Mouse (Mus musculus): Measurements from ENCODE around the gene S100b. TPM values are rescaled to one million over a fixed set of nuclear protein-coding genes. Genes with fewer than 3 reads are reported as not detected.
A peak's percentile ranks its signal among the peaks of the same experiment; 100 is the strongest.

S100b gene
- total and polyA plus RNA-seq, 2 experiments from 2014 or later: 3.2 to 3.6 TPM

DNA sequence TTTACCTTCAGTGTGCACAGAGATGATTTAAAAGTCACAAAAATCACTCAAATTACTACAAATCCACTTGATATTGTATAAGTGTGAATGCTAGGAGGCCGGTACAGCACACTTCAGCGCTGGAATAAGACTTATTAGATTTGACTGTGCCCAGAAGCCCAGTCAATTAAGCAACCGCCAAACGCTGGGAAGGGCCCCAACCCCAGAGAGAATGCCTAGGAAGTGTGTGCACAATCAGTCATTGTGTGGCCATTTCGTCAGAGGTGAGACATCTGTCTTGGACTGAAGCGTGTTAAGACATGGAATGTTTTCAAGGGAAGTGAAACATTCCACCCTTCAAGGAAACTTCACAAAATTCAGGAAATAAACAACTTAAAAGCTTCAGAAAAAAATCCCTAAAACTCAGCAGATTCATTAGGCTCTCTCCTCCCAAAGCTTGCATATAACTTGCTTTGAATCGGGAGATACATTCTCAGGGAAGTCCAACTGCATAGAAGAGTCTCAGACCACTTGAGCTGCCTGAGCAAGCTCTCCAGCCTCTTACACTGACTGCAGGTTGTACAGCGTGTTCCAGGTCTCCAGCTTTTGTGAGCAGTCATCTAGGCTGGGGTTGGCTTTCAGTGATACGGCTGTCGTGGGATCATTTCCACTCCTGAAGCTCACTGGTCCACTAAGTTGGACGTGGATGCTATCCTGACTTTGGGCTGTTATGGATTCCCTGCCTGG is 34.8 kb downstream of the S100b start:
- 72% methylated on average over 11 of the region's 11 CpGs for WGBS
- no peak overlapping the region for H3K4me3 ChIP-seq (ENCODE audit: low read depth, low read length)
- H3K9me3 ChIP-seq (ENCODE audit: low read length): no peaks in the 10 kb centered on the region
- H3K4me2 ChIP-seq (ENCODE audit: low read depth): no peak overlapping the region
- H3K27me3 ChIP-seq (ENCODE audit: insufficient read depth, low read length): no peaks in the 10 kb centered on the region
- no peak overlapping the region for H3K9ac ChIP-seq
- H3K4me1 ChIP-seq (ENCODE audit: insufficient read depth): no peaks in the 10 kb centered on the region
- no peak for TF ChIP-seq CTCF (IDR thresholded peaks at IDR 0.05; ENCODE audit: low read depth)
- H3K36me3 ChIP-seq (ENCODE audit: insufficient read depth): peaks cover 96% of the 10 kb centered on the region
- ATAC-seq (no peak), DNase-seq (no peak)
- no peak overlapping the region for H3K27ac ChIP-seq (ENCODE audit: low read depth, low read length)

DNA sequence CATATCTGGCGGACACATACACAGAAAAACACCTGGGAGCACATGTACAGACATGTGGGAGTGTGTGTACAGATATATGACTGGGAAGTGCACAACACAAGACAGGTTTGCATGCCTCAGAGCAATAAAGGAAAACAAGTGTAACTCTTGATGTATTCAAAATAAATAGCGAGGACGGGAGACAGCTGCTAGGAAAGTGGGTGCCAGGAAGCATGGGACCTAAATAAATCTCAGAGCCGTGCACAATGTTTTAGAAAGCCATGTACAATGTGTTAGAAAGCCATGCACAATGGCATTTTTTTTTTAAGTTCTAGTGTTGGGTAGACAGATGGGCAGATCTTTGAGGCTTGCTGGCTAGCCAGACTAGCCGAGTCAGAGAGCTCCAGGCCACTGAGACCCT is 35.4 kb downstream of the S100b start:
- no peak for TF ChIP-seq CTCF (IDR thresholded peaks at IDR 0.05; ENCODE audit: low read depth)
- no peak for ATAC-seq
- Histone ChIP-seq H3K4me3 (ENCODE audit: low read depth, low read length) (no peak overlapping the region), H3K4me1 (ENCODE audit: insufficient read depth) (no peaks in the 10 kb centered on the region), H3K4me2 (ENCODE audit: low read depth) (no peak overlapping the region), H3K27me3 (ENCODE audit: insufficient read depth, low read length) (no peaks in the 10 kb centered on the region), H3K27ac (ENCODE audit: low read depth, low read length) (no peak overlapping the region), H3K36me3 (ENCODE audit: insufficient read depth) (peaks cover 95% of the 10 kb centered on the region), H3K9ac (no peak overlapping the region), H3K9me3 (ENCODE audit: low read length) (no peaks in the 10 kb centered on the region)
- no peak for DNase-seq
- WGBS: 76% methylated on average over 5 of the region's 5 CpGs

DNA sequence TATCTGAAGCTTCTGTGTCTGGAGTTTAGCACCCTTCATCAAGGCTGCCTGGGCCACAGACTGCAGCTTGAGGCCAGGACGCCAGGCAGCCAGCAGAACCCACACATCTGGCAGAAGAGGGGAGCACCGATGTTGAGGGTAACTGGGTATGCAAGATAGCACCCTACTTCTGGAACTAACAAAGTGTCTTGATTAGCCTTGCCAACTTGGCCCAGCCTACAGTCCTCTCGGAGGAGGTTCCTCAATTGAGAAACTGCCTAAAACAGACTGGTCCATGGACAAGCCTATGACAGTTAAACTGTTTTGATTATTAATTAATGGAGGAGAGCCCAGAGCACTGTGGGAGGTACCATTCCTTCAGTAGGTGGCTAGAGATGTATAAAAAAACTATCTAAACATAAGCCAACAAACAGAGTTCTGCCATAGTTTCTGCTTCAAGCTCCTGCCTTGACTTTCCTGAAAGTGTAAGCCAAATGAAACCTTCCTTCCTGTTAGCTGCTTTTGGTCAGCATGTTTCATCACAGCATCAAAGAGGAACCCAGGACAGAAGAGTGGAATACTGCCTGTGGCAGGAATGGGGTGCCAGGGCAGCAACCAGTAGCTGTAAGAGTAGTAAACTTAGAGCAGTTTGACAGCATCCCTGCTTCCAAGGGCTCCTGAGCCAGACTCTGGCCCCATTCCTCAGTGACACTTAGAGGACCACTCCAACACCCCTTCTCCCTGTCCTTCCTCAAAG is 36.5 kb downstream of the S100b start:
- WGBS: 82% methylated on average over 3 of the region's 3 CpGs
- H3K9ac ChIP-seq: no peak overlapping the region
- DNase-seq: no peak
- H3K4me3 ChIP-seq (ENCODE audit: low read depth, low read length): no peak overlapping the region
- no peak for ATAC-seq
- H3K4me2 ChIP-seq (ENCODE audit: low read depth): no peak overlapping the region
- TF ChIP-seq CTCF (IDR thresholded peaks at IDR 0.05; ENCODE audit: low read depth): no peak
- peaks cover 95% of the 10 kb centered on the region for H3K36me3 ChIP-seq (ENCODE audit: insufficient read depth)
- no peak overlapping the region for H3K27ac ChIP-seq (ENCODE audit: low read depth, low read length)
- H3K27me3 ChIP-seq (ENCODE audit: insufficient read depth, low read length): no peaks in the 10 kb centered on the region
- no peaks in the 10 kb centered on the region for H3K9me3 ChIP-seq (ENCODE audit: low read length)
- no peaks in the 10 kb centered on the region for H3K4me1 ChIP-seq (ENCODE audit: insufficient read depth)

DNA sequence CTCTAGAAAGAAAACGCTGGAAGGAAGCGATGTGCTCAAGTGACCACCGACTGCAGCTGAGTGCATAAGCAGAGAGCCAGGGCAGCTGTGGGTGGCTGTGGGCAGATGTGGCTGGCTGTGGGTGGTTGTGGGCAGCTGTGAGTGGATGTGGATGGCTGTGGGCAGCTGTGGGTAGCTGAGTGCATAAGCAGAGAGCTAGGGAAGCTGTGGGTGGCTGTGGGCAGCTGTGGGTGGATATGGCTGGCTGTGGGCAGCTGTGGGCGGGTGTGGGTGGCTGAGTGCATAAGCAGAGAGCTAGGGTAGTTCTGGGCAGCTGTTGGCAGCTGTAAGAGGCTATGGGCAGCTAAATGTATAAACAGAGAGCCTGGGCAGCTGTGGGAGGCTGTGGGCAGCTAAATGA is 39.6 kb downstream of the S100b start:
- Histone ChIP-seq H3K27me3 (ENCODE audit: insufficient read depth, low read length) (no peaks in the 10 kb centered on the region), H3K9ac (no peak overlapping the region), H3K4me3 (ENCODE audit: low read depth, low read length) (no peak overlapping the region), H3K4me2 (ENCODE audit: low read depth) (no peak overlapping the region), H3K9me3 (ENCODE audit: low read length) (no peaks in the 10 kb centered on the region), H3K27ac (ENCODE audit: low read depth, low read length) (no peak overlapping the region), H3K36me3 (ENCODE audit: insufficient read depth) (peaks cover 92% of the 10 kb centered on the region), H3K4me1 (ENCODE audit: insufficient read depth) (no peaks in the 10 kb centered on the region)
- TF ChIP-seq CTCF (IDR thresholded peaks at IDR 0.05; ENCODE audit: low read depth): no peak
- no peak for ATAC-seq
- no peak for DNase-seq
- whole genome bisulfite sequencing: 90% methylated on average over 4 of the region's 4 CpGs

DNA sequence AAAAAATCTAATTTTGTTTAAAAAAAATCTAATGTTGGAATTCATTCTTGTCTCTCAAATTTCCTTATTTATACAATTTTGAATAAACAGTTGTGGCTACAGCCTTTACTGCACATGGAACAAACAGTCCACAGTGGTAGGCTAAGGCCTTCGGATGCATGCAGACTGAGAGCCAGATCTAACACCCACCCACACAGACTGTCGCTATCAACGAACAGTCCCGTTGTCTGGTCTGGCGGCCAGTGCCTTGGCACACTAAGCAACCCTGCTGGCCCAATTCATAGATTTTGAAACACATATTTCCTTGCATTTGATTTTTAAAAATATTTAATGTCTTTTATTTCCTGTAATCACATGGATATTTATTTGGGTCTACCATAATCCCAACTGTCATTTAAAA is 46.5 kb downstream of the S100b start:
- H3K36me3 ChIP-seq (ENCODE audit: insufficient read depth): peaks cover 71% of the 10 kb centered on the region
- H3K4me2 ChIP-seq (ENCODE audit: low read depth): no peak overlapping the region
- H3K27me3 ChIP-seq (ENCODE audit: insufficient read depth, low read length): no peaks in the 10 kb centered on the region
- no peak overlapping the region for H3K9ac ChIP-seq
- no peak overlapping the region for H3K27ac ChIP-seq (ENCODE audit: low read depth, low read length)
- TF ChIP-seq CTCF (IDR thresholded peaks at IDR 0.05; ENCODE audit: low read depth): no peak
- WGBS: 83% methylated on average over 5 of the region's 5 CpGs
- DNase-seq (no peak), ATAC-seq (no peak)
- H3K4me1 ChIP-seq (ENCODE audit: insufficient read depth): no peaks in the 10 kb centered on the region
- H3K4me3 ChIP-seq (ENCODE audit: low read depth, low read length): no peak overlapping the region
- H3K9me3 ChIP-seq (ENCODE audit: low read length): no peaks in the 10 kb centered on the region

DNA sequence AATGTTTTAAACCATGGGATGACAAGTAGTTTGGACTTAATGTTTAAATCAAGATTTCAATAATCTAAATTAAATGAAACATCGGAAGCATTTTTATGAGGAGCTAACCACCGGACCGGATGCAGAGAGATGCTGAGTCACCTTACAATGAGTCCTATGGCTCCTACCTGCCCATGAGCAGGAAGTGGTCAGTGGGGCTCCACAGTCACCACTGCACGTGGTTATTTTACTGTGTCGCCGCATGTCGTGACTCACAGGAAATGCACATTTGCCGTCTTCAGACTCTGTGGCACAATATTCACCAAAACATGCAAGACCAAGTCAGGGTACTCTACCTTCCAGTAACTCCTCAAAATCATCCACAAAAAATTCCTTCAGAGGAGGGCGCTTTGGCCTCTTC is 53.1 kb downstream of the S100b start:
- Histone ChIP-seq H3K4me3 (ENCODE audit: low read depth, low read length) (no peak overlapping the region), H3K4me1 (ENCODE audit: insufficient read depth) (no peaks in the 10 kb centered on the region), H3K4me2 (ENCODE audit: low read depth) (no peak overlapping the region), H3K9me3 (ENCODE audit: low read length) (no peaks in the 10 kb centered on the region), H3K27me3 (ENCODE audit: insufficient read depth, low read length) (no peaks in the 10 kb centered on the region), H3K9ac (no peak overlapping the region), H3K27ac (ENCODE audit: low read depth, low read length) (no peak overlapping the region), H3K36me3 (ENCODE audit: insufficient read depth) (peaks cover 55% of the 10 kb centered on the region)
- TF ChIP-seq CTCF (IDR thresholded peaks at IDR 0.05; ENCODE audit: low read depth): no peak
- DNase-seq (no peak), ATAC-seq (no peak)
- 93% methylated on average over 9 of the region's 9 CpGs for WGBS

MicroRNA genes within 50 kb of the gene (microRNA counts, 519-probe panel; counts per million panel counts)
- microRNA mmu-miR-678: 945 counts per million, percentile 6 among the panel's probes with 10 or more counts

Small RNAs within 50 kb of the gene (microRNA-seq; reads per million reads assigned to microRNA genes)
- 0 reads per million in 2 experiments for gene Mir678

Other genes starting within 250 kb of the S100b start
- gene Zfp280b, start 221.2 kb upstream of the S100b start, total RNA-seq (2014; rRNA removed): 5.8 and 7.9 TPM in 2 replicates
- gene Zfp280b, start 221.2 kb upstream of the S100b start, polyA plus RNA-seq (2015; fragmentation: Nextera tagmentation; extraction: Ambion mirVana): 7.7 and 9.0 TPM in 2 replicates
- gene Slc5a4b, start 142.9 kb upstream of the S100b start, total RNA-seq (2014; rRNA removed): 0.15 TPM in 1 of 2 replicates, not detected in the other
- gene Slc5a4b, start 142.9 kb upstream of the S100b start, polyA plus RNA-seq (2015; fragmentation: Nextera tagmentation; extraction: Ambion mirVana): 0.05 TPM in 1 of 2 replicates, not detected in the other
- 0.10 TPM in 1 of 2 replicates, not detected in the other for gene Slc5a4a, start 106.4 kb upstream of the S100b start, total RNA-seq (2014; rRNA removed)
- gene Slc5a4a, start 106.4 kb upstream of the S100b start, polyA plus RNA-seq (2015; fragmentation: Nextera tagmentation; extraction: Ambion mirVana): 0.19 TPM in 1 of 2 replicates, not detected in the other
- 155 and 162 TPM in 2 replicates for gene Prmt2, start 16.0 kb upstream of the S100b start, total RNA-seq (2014; rRNA removed)
- 203 and 262 TPM in 2 replicates for gene Prmt2, start 16.0 kb upstream of the S100b start, polyA plus RNA-seq (2015; fragmentation: Nextera tagmentation; extraction: Ambion mirVana)
- gene Dip2a, start 91.4 kb downstream of the S100b start, total RNA-seq (2014; rRNA removed): 46.5 and 49.0 TPM in 2 replicates
- gene Dip2a, start 91.4 kb downstream of the S100b start, polyA plus RNA-seq (2015; fragmentation: Nextera tagmentation; extraction: Ambion mirVana): 6.2 and 8.7 TPM in 2 replicates
- not detected in 2 replicates for gene AC141477.1, start 186.6 kb downstream of the S100b start, total RNA-seq (2014; rRNA removed)
- not detected in 2 replicates for gene AC141477.1, start 186.6 kb downstream of the S100b start, polyA plus RNA-seq (2015; fragmentation: Nextera tagmentation; extraction: Ambion mirVana)
- 10.1 and 19.0 TPM in 2 replicates for gene Pcnt, start 188.9 kb downstream of the S100b start, total RNA-seq (2014; rRNA removed)
- gene Pcnt, start 188.9 kb downstream of the S100b start, polyA plus RNA-seq (2015; fragmentation: Nextera tagmentation; extraction: Ambion mirVana): 2.9 and 4.4 TPM in 2 replicates
- gene 2610028H24Rik, start 195.2 kb downstream of the S100b start, total RNA-seq (2014; rRNA removed): not detected in 2 replicates
- gene 2610028H24Rik, start 195.2 kb downstream of the S100b start, polyA plus RNA-seq (2015; fragmentation: Nextera tagmentation; extraction: Ambion mirVana): 0.19 TPM in 1 of 2 replicates, not detected in the other
- gene Mcm3ap, start 215.1 kb downstream of the S100b start, total RNA-seq (2014; rRNA removed): 33.7 and 41.5 TPM in 2 replicates
- 48.6 and 52.7 TPM in 2 replicates for gene Mcm3ap, start 215.1 kb downstream of the S100b start, polyA plus RNA-seq (2015; fragmentation: Nextera tagmentation; extraction: Ambion mirVana)
- 5.7 and 6.9 TPM in 2 replicates for gene Ybey, start 215.3 kb downstream of the S100b start, total RNA-seq (2014; rRNA removed)
- 3.6 and 4.6 TPM in 2 replicates for gene Ybey, start 215.3 kb downstream of the S100b start, polyA plus RNA-seq (2015; fragmentation: Nextera tagmentation; extraction: Ambion mirVana)